Mouse (Mus musculus): ENCODE measurements around the gene Pip5k1c.

DNA sequence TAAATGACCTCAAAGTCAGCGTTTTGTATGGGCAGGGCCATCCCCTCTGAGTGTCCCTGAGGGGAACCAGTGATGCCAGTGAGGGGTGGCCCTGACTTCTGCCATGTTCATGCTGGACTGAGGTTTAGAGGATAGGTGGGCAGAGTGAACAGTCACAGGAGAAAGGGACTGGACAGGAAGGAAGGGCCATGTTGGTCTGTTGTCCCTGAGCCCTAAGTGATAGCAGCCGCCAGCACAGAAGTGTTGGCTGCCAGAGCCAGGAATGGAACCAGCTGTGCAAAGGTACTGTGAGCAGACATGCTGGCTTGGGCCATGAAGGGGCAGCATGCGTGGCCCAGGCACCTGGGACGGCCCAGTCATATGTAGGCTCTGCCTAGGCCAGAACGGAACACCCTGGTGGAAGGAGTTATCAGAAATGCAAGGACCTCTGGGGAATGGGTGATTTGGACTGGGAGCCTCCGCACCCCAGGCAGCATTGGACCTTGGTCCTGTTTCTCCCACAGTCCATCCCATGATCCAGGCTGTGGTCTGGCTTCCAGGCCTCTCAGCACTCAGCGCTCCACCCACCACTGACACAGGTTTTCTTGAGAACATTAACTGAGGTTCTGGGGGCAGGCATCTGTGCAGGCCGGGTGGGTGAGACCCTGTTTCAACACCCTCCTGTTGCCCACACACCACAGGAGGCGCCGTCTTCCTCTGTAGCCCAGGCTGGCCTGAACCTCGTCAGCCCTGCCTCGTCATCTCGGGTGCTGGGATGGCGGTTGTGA is 7.0 kb downstream of the Pip5k1c start:
- no peak for TF ChIP-seq HCFC1 (IDR thresholded peaks at IDR 0.05; ENCODE audit: borderline replicate concordance, insufficient read depth, low read length)
- no peak for TF ChIP-seq MAFK (IDR thresholded peaks at IDR 0.05; ENCODE audit: insufficient read depth, low read depth, low read length)
- TF ChIP-seq ZC3H11A (IDR thresholded peaks at IDR 0.05; ENCODE audit: borderline replicate concordance, low read depth, low read length) = no peak
- no peak for TF ChIP-seq ZNF384 (IDR thresholded peaks at IDR 0.05; ENCODE audit: low read depth, low read length)
- no peak for TF ChIP-seq CHD2 (IDR thresholded peaks at IDR 0.05; ENCODE audit: low read depth, low read length)
